Mouse (Mus musculus) small intestine, adult 10 weeks (tissue): ENCODE data around the gene Gm17067. TPM values are rescaled to one million over a fixed set of nuclear protein-coding genes. Genes with fewer than 3 reads are reported as not detected.

ENCODE experiments used
- polyA plus RNA-seq: library from polyadenylated mRNA; stranded (reverse); fragments of 350-450 nt; fragmentation: Illumina TruSeq; extraction: RNeasy Lipid Tissue Mini Kit (QIAGEN cat#74804); gene quantifications from one replicate; pipeline ENCODE4 v1.2.3, GENCODE M21; 2014; ENCODE audit warnings: low replicate concordance

The Gm17067 gene
- polyA plus RNA-seq = 0.30 TPM

DNA sequence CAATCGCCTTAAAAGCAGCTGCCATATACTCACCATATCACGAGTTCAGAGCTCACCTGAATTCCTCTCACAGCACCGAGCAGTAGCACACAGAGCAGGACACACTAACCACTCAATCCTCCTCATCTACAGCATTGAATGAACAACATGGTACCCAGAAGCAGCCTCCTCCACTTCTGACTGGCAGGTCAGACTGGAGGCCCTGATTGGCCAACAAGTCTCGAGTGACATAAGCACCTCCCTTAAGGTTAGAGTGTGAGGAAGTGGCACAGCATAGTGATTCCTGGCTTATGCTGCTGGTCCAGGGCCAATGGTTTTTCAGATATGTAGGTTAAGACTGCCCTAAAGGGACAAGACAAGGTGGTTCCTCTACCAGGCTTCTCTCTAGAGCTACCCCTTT is at the start of gene Gm17067:
Gm17067 (minus strand) TSS at position 101 of the 400 bp plus-strand sequence.

DNA sequence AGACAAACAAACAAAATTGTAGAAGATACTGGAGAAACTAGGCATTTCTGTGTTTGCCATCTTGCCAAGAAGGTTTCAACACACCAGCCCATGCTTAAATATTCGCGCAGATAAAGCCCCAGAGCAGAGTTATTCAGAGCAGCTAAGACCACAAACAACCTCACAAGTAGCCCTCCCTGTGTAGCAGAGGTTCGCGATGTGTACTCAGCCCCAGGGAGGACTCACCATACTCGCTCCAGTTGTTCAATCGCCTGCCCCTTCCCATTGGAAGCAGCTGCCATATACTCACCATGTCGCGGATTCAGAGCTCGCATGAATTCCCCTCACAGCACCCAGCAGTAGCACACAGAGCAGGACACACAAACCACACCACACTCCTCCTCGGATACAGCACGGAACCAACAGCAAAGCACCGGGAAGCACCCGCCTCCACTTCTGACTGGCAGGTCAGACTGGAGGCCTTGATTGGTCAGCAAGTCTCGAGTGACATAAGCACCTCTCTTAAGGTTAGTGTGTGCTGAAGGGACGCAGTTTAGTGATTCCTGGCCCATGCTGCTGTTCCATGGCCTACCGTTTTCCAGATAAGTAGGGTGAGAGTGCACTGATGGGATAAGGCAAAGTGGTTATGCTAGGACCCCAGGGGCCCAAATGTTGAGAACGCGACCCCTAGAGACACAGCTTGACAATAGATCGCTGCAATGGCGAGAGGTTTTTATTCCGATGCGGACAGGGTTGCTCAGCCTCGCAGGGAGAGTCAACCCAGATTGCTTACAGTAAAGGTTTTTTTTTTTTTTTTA is 34.3 kb downstream of the Gm17067 start, which contains the start of gene Zfp975:
Zfp975 (minus strand) TSS at position 381 of the 797 bp plus-strand sequence.

Other genes starting within 250 kb of the Gm17067 start
- 18.5 TPM for gene Zfp141, start 221.3 kb downstream of the Gm17067 start, polyA plus RNA-seq
- gene Gm21028, start 148.4 kb downstream of the Gm17067 start, polyA plus RNA-seq = not detected
- 2.9 TPM for gene Zfp977, start 134.5 kb downstream of the Gm17067 start, polyA plus RNA-seq
- gene Zfp976, start 84.4 kb downstream of the Gm17067 start, polyA plus RNA-seq = 15.8 TPM
- gene Zfp975, start 34.3 kb downstream of the Gm17067 start, polyA plus RNA-seq = 21.9 TPM
- not detected for gene Vmn2r62, start 66.5 kb upstream of the Gm17067 start, polyA plus RNA-seq
- not detected for gene Gm2381, start 140.2 kb upstream of the Gm17067 start, polyA plus RNA-seq
- not detected for gene Vmn2r63, start 206.8 kb upstream of the Gm17067 start, polyA plus RNA-seq